In the genomic region with DNA sequence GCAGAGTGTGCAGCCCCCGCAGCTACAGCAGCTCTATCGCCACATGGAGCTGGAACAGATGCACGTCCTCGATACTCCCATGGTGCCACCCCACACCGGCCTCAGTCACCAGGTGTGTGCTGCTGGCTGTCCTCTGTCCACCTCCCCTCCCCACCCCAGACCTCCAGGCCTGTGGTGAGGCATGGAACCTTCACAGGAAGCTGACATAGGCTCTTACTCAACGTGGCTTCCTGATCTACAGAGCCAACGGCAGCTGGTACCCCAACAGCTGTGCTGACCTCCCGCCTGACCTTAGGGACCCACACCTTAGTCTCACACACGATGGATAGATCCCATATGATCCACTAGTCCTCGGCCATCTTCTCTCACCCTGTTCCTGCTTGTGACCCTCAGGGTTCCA, we compare ENCODE assay signal across 22 mouse cellular contexts. TPM values are rescaled to one million over a fixed set of nuclear protein-coding genes. Genes with fewer than 3 reads are reported as not detected.
DNase-seq lines count a peak whose midpoint lies in the region; ATAC-seq lines count a peak whose summit lies in the region.
"Had no signal": no experiment of that assay in that cellular context is flagged by ENCODE, and none has a peak within 500 bp of the region (broad histone marks: within the 10 kb centered on the region; RNA-seq: fewer than 3 reads in every experiment).

No protein-coding gene starts in this region.

- H3K4me3 ChIP-seq in heart, embryonic 14.5 days (ENCODE audit: control insufficient read depth in 1 of 2, insufficient read depth in 1 of 2, low read depth in 1 of 2, low read length in 2 of 2), result no peak overlapping the region
- no peak overlapping the region for H3K4me3 ChIP-seq in heart, embryonic 11.5 days (ENCODE audit: low read depth, low read length)
- no peak overlapping the region for H3K4me3 ChIP-seq in liver, embryonic 15.5 days (replicated peaks)
- H3K4me3 ChIP-seq in intestine, embryonic 15.5 days (replicated peaks), result no peak overlapping the region
- H3K4me3 ChIP-seq: embryonic facial prominence, embryonic 15.5 days; hindbrain, embryonic 15.5 days; limb, embryonic 12.5 days; midbrain, embryonic 15.5 days; myocyte had no signal

- H3K27ac ChIP-seq in heart, embryonic 14.5 days (replicated peaks in 1 of 2; ENCODE audit: control insufficient read depth in 1 of 2, insufficient read depth in 1 of 2, low read depth in 2 of 2, low read length in 2 of 2), result peak overlapping the region in 1 of 2 experiments; percentile 59; a peak in 1 of 4 replicates
- no peak overlapping the region for H3K27ac ChIP-seq in heart, embryonic 11.5 days (ENCODE audit: low read depth, low read length)
- H3K27ac ChIP-seq in liver, embryonic 15.5 days (replicated peaks), result 0 out of 2 replicates have a peak overlapping the region, but pooled peaks have one; percentile 8
- no peak overlapping the region for H3K27ac ChIP-seq in intestine, embryonic 15.5 days
- H3K27ac ChIP-seq: embryonic facial prominence, embryonic 15.5 days; hindbrain, embryonic 15.5 days; limb, embryonic 12.5 days; midbrain, embryonic 15.5 days had no signal

- H3K36me3 ChIP-seq in heart, embryonic 14.5 days (ENCODE audit: control insufficient read depth, insufficient read depth, low read length), result no peaks in the 10 kb centered on the region
- H3K36me3 ChIP-seq in heart, embryonic 11.5 days (ENCODE audit: control insufficient read depth, insufficient read depth, low read length), result no peaks in the 10 kb centered on the region
- H3K36me3 ChIP-seq in liver, embryonic 15.5 days (replicated peaks), result 0 out of 2 replicates have a peak, but pooled peaks cover 4% of the 10 kb centered on the region
- no peaks in the 10 kb centered on the region for H3K36me3 ChIP-seq in intestine, embryonic 15.5 days
- H3K36me3 ChIP-seq: embryonic facial prominence, embryonic 15.5 days; hindbrain, embryonic 15.5 days; limb, embryonic 12.5 days; midbrain, embryonic 15.5 days had no signal

- peaks cover 28 to 38% of the 10 kb centered on the region in 2 experiments for H3K4me1 ChIP-seq in heart, embryonic 14.5 days (ENCODE audit: control insufficient read depth in 2 of 2, insufficient read depth in 2 of 2, low read length in 2 of 2)
- H3K4me1 ChIP-seq in heart, embryonic 11.5 days (ENCODE audit: control insufficient read depth, insufficient read depth, low read length), result peaks cover 21% of the 10 kb centered on the region
- peaks cover 46% of the 10 kb centered on the region for H3K4me1 ChIP-seq in liver, embryonic 15.5 days (replicated peaks)
- H3K4me1 ChIP-seq in intestine, embryonic 15.5 days (replicated peaks), result peaks cover 4% of the 10 kb centered on the region
- H3K4me1 ChIP-seq: midbrain, embryonic 15.5 days had no signal

- no peak for DNase-seq in liver
- no peak for DNase-seq in gastrocnemius, postnatal 25 days
- DNase-seq: adrenal gland, adult 8-10 months; cerebellum, adult 9-10 months; heart, adult 18-20 months; lung, postnatal 10 days; right cerebral cortex, postnatal 14 days had no signal

- ATAC-seq in heart, embryonic 14.5 days (ENCODE audit: insufficient number of reproducible peaks, insufficient read depth, low FRiP score, low read depth), result no peak
- no peak for ATAC-seq in heart, embryonic 11.5 days (replicated peaks; ENCODE audit: insufficient number of reproducible peaks, low FRiP score, low TSS enrichment)
- no peak for ATAC-seq in liver, embryonic 15.5 days (ENCODE audit: insufficient read depth)
- peak; percentile 12; the same call in 1 of the 2 replicates for ATAC-seq in common myeloid progenitor, adult 5-6 weeks (replicated peaks; ENCODE audit: low read depth, poor library complexity, severe bottlenecking)
- ATAC-seq in megakaryocyte progenitor cell, adult 5-6 weeks (replicated peaks; ENCODE audit: poor library complexity), result peak; percentile 58
- ATAC-seq in intestine, embryonic 15.5 days, result no peak
- ATAC-seq: activated CD4-positive, CD25-positive, alpha-beta regulatory T cell, adult 4 months; forebrain, embryonic 14.5 days; midbrain, embryonic 15.5 days had no signal

- no peaks in the 10 kb centered on the region for H3K27me3 ChIP-seq in heart, embryonic 14.5 days (ENCODE audit: control insufficient read depth, insufficient read depth, low read length)
- no peaks in the 10 kb centered on the region for H3K27me3 ChIP-seq in heart, embryonic 11.5 days (ENCODE audit: control insufficient read depth, insufficient read depth, low read length)
- no peaks in the 10 kb centered on the region for H3K27me3 ChIP-seq in liver, embryonic 15.5 days
- H3K27me3 ChIP-seq in intestine, embryonic 15.5 days (replicated peaks), result no peaks in the 10 kb centered on the region
- H3K27me3 ChIP-seq: embryonic facial prominence, embryonic 15.5 days had no signal

- H3K4me2 ChIP-seq in heart, embryonic 14.5 days (ENCODE audit: low read length), result no peak overlapping the region
- H3K4me2 ChIP-seq in heart, embryonic 11.5 days, result no peak overlapping the region
- H3K4me2 ChIP-seq in liver, embryonic 15.5 days, result no peak overlapping the region
- no peak overlapping the region for H3K4me2 ChIP-seq in intestine, embryonic 15.5 days (replicated peaks)
- H3K4me2 ChIP-seq: embryonic facial prominence, embryonic 15.5 days; hindbrain, embryonic 15.5 days; limb, embryonic 12.5 days; midbrain, embryonic 15.5 days had no signal

- 51% methylated on average over 10 of the region's 10 CpGs for WGBS in heart, embryonic 14.5 days
- 69% methylated on average over 10 of the region's 10 CpGs for WGBS in heart, embryonic 11.5 days (ENCODE audit: insufficient replicate concordance)
- 57% methylated on average over 10 of the region's 10 CpGs for WGBS in liver, embryonic 15.5 days (ENCODE audit: insufficient replicate concordance)
- 74% methylated on average over 10 of the region's 10 CpGs for WGBS in intestine, embryonic 15.5 days

- H3K9me3 ChIP-seq in heart, embryonic 14.5 days (ENCODE audit: control insufficient read depth, low read length), result no peaks in the 10 kb centered on the region
- no peaks in the 10 kb centered on the region for H3K9me3 ChIP-seq in heart, embryonic 11.5 days (replicated peaks; ENCODE audit: control insufficient read depth, low read length)
- H3K9me3 ChIP-seq in liver, embryonic 15.5 days (replicated peaks), result no peaks in the 10 kb centered on the region
- no peaks in the 10 kb centered on the region for H3K9me3 ChIP-seq in intestine, embryonic 15.5 days
- H3K9me3 ChIP-seq: embryonic facial prominence, embryonic 15.5 days; hindbrain, embryonic 15.5 days; limb, embryonic 12.5 days; midbrain, embryonic 15.5 days had no signal

- peak overlapping the region; percentile 13; the same call in 1 of the 2 replicates for H3K9ac ChIP-seq in heart, embryonic 14.5 days (ENCODE audit: low read length)
- H3K9ac ChIP-seq in heart, embryonic 11.5 days (ENCODE audit: low read depth, low read length), result no peak overlapping the region
- no peak overlapping the region for H3K9ac ChIP-seq in liver, embryonic 15.5 days
- no peak overlapping the region for H3K9ac ChIP-seq in intestine, embryonic 15.5 days
- H3K9ac ChIP-seq: embryonic facial prominence, embryonic 15.5 days; hindbrain, embryonic 15.5 days; limb, embryonic 12.5 days; midbrain, embryonic 15.5 days had no signal

RNA-seq across cellular contexts. Expression of a gene that starts 4.6 kb away (rescaled TPM):
- 789 and 806 TPM in 2 replicates for polyA plus RNA-seq in heart, embryonic 14.5 days (2014; fragmentation: Nextera tagmentation; extraction: Ambion mirVana)
- 470 and 665 TPM in 2 replicates for polyA plus RNA-seq in heart, embryonic 11.5 days (2014; fragmentation: Nextera tagmentation; extraction: Ambion mirVana)
- polyA plus RNA-seq in liver, embryonic 15.5 days (2015; fragmentation: Nextera tagmentation; extraction: Ambion mirVana), result 0.15 and 0.17 TPM in 2 replicates
- total RNA-seq in common myeloid progenitor, adult 5-6 weeks (2017), result 0.09 and 0.15 TPM in 2 replicates
- total RNA-seq in megakaryocyte progenitor cell, adult 5-6 weeks (2015), result 0.17 TPM in 1 of 2 replicates, not detected in the other
- 0.20 TPM in 1 of 2 replicates, not detected in the other for total RNA-seq in megakaryocyte progenitor cell, adult 5-6 weeks (2017)
- total RNA-seq in gastrocnemius, postnatal 25 days (2021), result not detected
- polyA plus RNA-seq in intestine, embryonic 15.5 days (2015; fragmentation: Nextera tagmentation; extraction: Ambion mirVana), result 0.05 and 0.06 TPM in 2 replicates
- polyA plus RNA-seq: activated CD4-positive, CD25-positive, alpha-beta regulatory T cell, adult 4 months; forebrain, embryonic 14.5 days; hindbrain, embryonic 15.5 days; intestine, embryonic 14.5 days; neural tube, embryonic 14.5 days had no signal

RNA-seq across cellular contexts. Expression of a gene that starts 31.1 kb away (rescaled TPM):
- polyA plus RNA-seq in heart, embryonic 14.5 days (2014; fragmentation: Nextera tagmentation; extraction: Ambion mirVana), result 4.8 and 5.1 TPM in 2 replicates
- 1.7 and 1.9 TPM in 2 replicates for polyA plus RNA-seq in heart, embryonic 11.5 days (2014; fragmentation: Nextera tagmentation; extraction: Ambion mirVana)
- polyA plus RNA-seq in liver, embryonic 15.5 days (2015; fragmentation: Nextera tagmentation; extraction: Ambion mirVana), result 25.9 and 26.9 TPM in 2 replicates
- 64.4 and 74.3 TPM in 2 replicates for total RNA-seq in common myeloid progenitor, adult 5-6 weeks (2017)
- 182 and 235 TPM in 2 replicates for total RNA-seq in megakaryocyte progenitor cell, adult 5-6 weeks (2015)
- total RNA-seq in megakaryocyte progenitor cell, adult 5-6 weeks (2017), result 82.5 and 97.3 TPM in 2 replicates
- 1 to 10 TPM in 1 of 2 experiments, under 1 TPM in 1; 0.95 to 1.6 TPM for total RNA-seq in gastrocnemius, postnatal 25 days (2021)
- polyA plus RNA-seq in intestine, embryonic 15.5 days (2015; fragmentation: Nextera tagmentation; extraction: Ambion mirVana), result 7.9 and 8.9 TPM in 2 replicates
- polyA plus RNA-seq: activated CD4-positive, CD25-positive, alpha-beta regulatory T cell, adult 4 months had no signal

RNA-seq across cellular contexts. Expression of a gene that starts 43.1 kb away (rescaled TPM):
- 50.6 and 52.0 TPM in 2 replicates for polyA plus RNA-seq in heart, embryonic 14.5 days (2014; fragmentation: Nextera tagmentation; extraction: Ambion mirVana)
- polyA plus RNA-seq in heart, embryonic 11.5 days (2014; fragmentation: Nextera tagmentation; extraction: Ambion mirVana), result 34.0 and 36.3 TPM in 2 replicates
- 10.9 and 13.6 TPM in 2 replicates for polyA plus RNA-seq in liver, embryonic 15.5 days (2015; fragmentation: Nextera tagmentation; extraction: Ambion mirVana)
- 8.9 and 10.7 TPM in 2 replicates for total RNA-seq in common myeloid progenitor, adult 5-6 weeks (2017)
- total RNA-seq in megakaryocyte progenitor cell, adult 5-6 weeks (2015), result 9.2 and 14.8 TPM in 2 replicates
- 7.0 and 8.9 TPM in 2 replicates for total RNA-seq in megakaryocyte progenitor cell, adult 5-6 weeks (2017)
- 10 to 100 TPM; 21.8 to 22.5 TPM for total RNA-seq in gastrocnemius, postnatal 25 days (2021)
- polyA plus RNA-seq in intestine, embryonic 15.5 days (2015; fragmentation: Nextera tagmentation; extraction: Ambion mirVana), result 26.5 and 32.4 TPM in 2 replicates

RNA-seq across cellular contexts. Expression of a gene that starts 59.5 kb away (rescaled TPM):
- 275 and 293 TPM in 2 replicates for polyA plus RNA-seq in heart, embryonic 14.5 days (2014; fragmentation: Nextera tagmentation; extraction: Ambion mirVana)
- 316 and 322 TPM in 2 replicates for polyA plus RNA-seq in heart, embryonic 11.5 days (2014; fragmentation: Nextera tagmentation; extraction: Ambion mirVana)
- polyA plus RNA-seq in liver, embryonic 15.5 days (2015; fragmentation: Nextera tagmentation; extraction: Ambion mirVana), result 138 and 146 TPM in 2 replicates
- 227 and 246 TPM in 2 replicates for total RNA-seq in common myeloid progenitor, adult 5-6 weeks (2017)
- total RNA-seq in megakaryocyte progenitor cell, adult 5-6 weeks (2015), result 102 and 103 TPM in 2 replicates
- 310 and 320 TPM in 2 replicates for total RNA-seq in megakaryocyte progenitor cell, adult 5-6 weeks (2017)
- 100 to 1,000 TPM; 223 to 225 TPM for total RNA-seq in gastrocnemius, postnatal 25 days (2021)
- 232 and 236 TPM in 2 replicates for polyA plus RNA-seq in intestine, embryonic 15.5 days (2015; fragmentation: Nextera tagmentation; extraction: Ambion mirVana)

Comparison
In these comparisons a context has a peak if more than half of its experiments do, and no peak if none do; other contexts are left out.
1. ATAC-seq: peak in common myeloid progenitor, adult 5-6 weeks (single experiment) and megakaryocyte progenitor cell, adult 5-6 weeks (single experiment); none in heart, embryonic 14.5 days (single experiment), heart, embryonic 11.5 days (single experiment), liver, embryonic 15.5 days (single experiment) and intestine, embryonic 15.5 days (single experiment).
2. RNA of a gene that starts 4.6 kb away (polyA plus RNA-seq): 789 to 806 TPM in heart, embryonic 14.5 days and 470 to 665 TPM in heart, embryonic 11.5 days; 0.15 to 0.17 TPM in liver, embryonic 15.5 days and 0.05 to 0.06 TPM in intestine, embryonic 15.5 days; every median in the first group is over 100 times any median in the second.